Mouse (Mus musculus) limb, embryonic 12.5 days (tissue): Measurements from ENCODE around the gene Ccdc106. TPM values are rescaled to one million over a fixed set of nuclear protein-coding genes. Genes with fewer than 3 reads are reported as not detected.

Experiments used
- ATAC-seq: fragments of 200-750 bp; cut with Nextera tagmentation; 2 replicates; pipeline ENCODE4 v1.8.0; 2017; ENCODE audit warnings: low read depth, moderate TSS enrichment; ENCODE audit not compliant: insufficient number of reproducible peaks, insufficient read depth, low FRiP score, low TSS enrichment
- H3K27ac ChIP-seq: fragments of 300-500 bp; sonication (generic); 2 replicates; pipeline ENCODE4 v1.5.1; 2016; ENCODE audit warnings: mild to moderate bottlenecking, moderate library complexity
- H3K27me3 ChIP-seq: fragments of 300-500 bp; sonication (generic); 2 replicates; pipeline ENCODE4 v1.6.1; 2016; ENCODE audit warnings: mild to moderate bottlenecking, moderate library complexity
- H3K36me3 ChIP-seq: fragments of 300-500 bp; sonication (generic); 2 replicates; pipeline ENCODE4 v1.6.1; 2016; ENCODE audit warnings: mild to moderate bottlenecking, moderate library complexity
- H3K4me1 ChIP-seq: fragments of 300-500 bp; sonication (generic); replicated peaks from 2 replicates; pipeline ENCODE4 v1.6.1; 2016
- H3K4me2 ChIP-seq: fragments of 300-500 bp; sonication (generic); 2 replicates; pipeline ENCODE4 v1.6.1; 2016; ENCODE audit warnings: mild to moderate bottlenecking, moderate library complexity
- H3K4me3 ChIP-seq: fragments of 300-500 bp; sonication (generic); replicated peaks from 2 replicates; pipeline ENCODE4 v1.5.1; 2016; ENCODE audit warnings: mild to moderate bottlenecking
- H3K9ac ChIP-seq: fragments of 300-500 bp; sonication (generic); replicated peaks from 2 replicates; pipeline ENCODE4 v1.6.1; 2016; ENCODE audit warnings: mild to moderate bottlenecking, moderate library complexity
- H3K9me3 ChIP-seq: fragments of 300-500 bp; sonication (generic); 2 replicates; pipeline ENCODE4 v1.6.1; 2016; ENCODE audit warnings: mild to moderate bottlenecking, moderate library complexity
- WGBS: fragments of 180-500 bp; shearing (Covaris S2); methylation state at CpG from one replicate; pipeline ENCODE4 v1.1.7; 2016; 5-methylcytosine and 5-hydroxymethylcytosine counted together
- polyA plus RNA-seq: library from polyadenylated mRNA; unstranded; fragments of >200 nt; fragmentation: Nextera tagmentation; extraction: Ambion mirVana; gene quantifications from 2 replicates; pipeline ENCODE4 v1.2.1, GENCODE M21; 2016

The Ccdc106 gene
- polyA plus RNA-seq, 1 experiment from 2014 or later, result 27.5 TPM

GRCm38 (mm10) chr7:5035628-5036027, 15.3 kb downstream of the Ccdc106 start:
- Histone ChIP-seq H3K27me3 (no peaks in the 10 kb centered on the region), H3K4me3 (no peak overlapping the region), H3K36me3 (peaks cover 63% of the 10 kb centered on the region), H3K9ac (no peak overlapping the region), H3K27ac (no peak overlapping the region), H3K4me2 (no peak overlapping the region), H3K4me1 (peaks cover 5% of the 10 kb centered on the region; the same call in 1 of the 2 replicates), H3K9me3 (peaks cover 53% of the 10 kb centered on the region)
- ATAC-seq, result no peak
- 97% methylated on average over 17 of the region's 17 CpGs for WGBS

GRCm38 (mm10) chr7:5036136-5036535, 15.8 kb downstream of the Ccdc106 start:
- ATAC-seq, result no peak
- H3K36me3 ChIP-seq, result peaks cover 61% of the 10 kb centered on the region
- H3K27ac ChIP-seq, result no peak overlapping the region
- H3K4me1 ChIP-seq, result peaks cover 5% of the 10 kb centered on the region; the same call in 1 of the 2 replicates
- peaks cover 48% of the 10 kb centered on the region for H3K9me3 ChIP-seq
- no peaks in the 10 kb centered on the region for H3K27me3 ChIP-seq
- no peak overlapping the region for H3K4me2 ChIP-seq
- 92% methylated on average over 9 of the region's 9 CpGs for WGBS
- no peak overlapping the region for H3K9ac ChIP-seq
- H3K4me3 ChIP-seq, result no peak overlapping the region

- Histone ChIP-seq H3K4me2 (no peak overlapping the region), H3K9me3 (peaks cover 39% of the 10 kb centered on the region), H3K4me1 (peaks cover 5% of the 10 kb centered on the region; the same call in 1 of the 2 replicates), H3K4me3 (no peak overlapping the region), H3K27me3 (no peaks in the 10 kb centered on the region), H3K9ac (no peak overlapping the region), H3K27ac (no peak overlapping the region), H3K36me3 (peaks cover 58% of the 10 kb centered on the region)
- 91% methylated on average over 7 of the region's 7 CpGs for WGBS
- no peak for ATAC-seq
Measured at GRCm38 (mm10) chr7:5037026-5037425, 16.7 kb downstream of the Ccdc106 start.

GRCm38 (mm10) chr7:5037467-5037866, 17.1 kb downstream of the Ccdc106 start:
- no peaks in the 10 kb centered on the region for H3K27me3 ChIP-seq
- H3K36me3 ChIP-seq, result peaks cover 53% of the 10 kb centered on the region
- 93% methylated on average over 8 of the region's 8 CpGs for WGBS
- peak overlapping the region; percentile 62 for H3K4me3 ChIP-seq
- ATAC-seq, result no peak
- no peak overlapping the region for H3K9ac ChIP-seq
- peaks cover 5% of the 10 kb centered on the region; the same call in 1 of the 2 replicates for H3K4me1 ChIP-seq
- H3K4me2 ChIP-seq, result peak overlapping the region; percentile 55
- H3K9me3 ChIP-seq, result peaks cover 34% of the 10 kb centered on the region; the same call in 1 of the 2 replicates
- H3K27ac ChIP-seq, result peak overlapping the region; percentile 95; the same call in 1 of the 2 replicates

- WGBS, result under 1% methylated on average over 48 of the region's 48 CpGs
- peaks cover 46% of the 10 kb centered on the region for H3K36me3 ChIP-seq
Measured at GRCm38 (mm10) chr7:5038109-5038732, 17.9 kb downstream of the Ccdc106 start, which contains the start of gene Zfp784. TSS of gene Zfp784 (minus strand) at chr7:5038446.

GRCm38 (mm10) chr7:5038940-5039339, 18.6 kb downstream of the Ccdc106 start:
- peak overlapping the region; percentile 95 for H3K27ac ChIP-seq
- WGBS, result 46% methylated on average over 5 of the region's 5 CpGs
- peak overlapping the region; percentile 62 for H3K4me3 ChIP-seq
- peaks cover 23% of the 10 kb centered on the region; the same call in 1 of the 2 replicates for H3K9me3 ChIP-seq
- H3K27me3 ChIP-seq, result no peaks in the 10 kb centered on the region
- peak overlapping the region; percentile 76 for H3K9ac ChIP-seq
- H3K4me2 ChIP-seq, result peak overlapping the region; percentile 55
- peaks cover 38% of the 10 kb centered on the region for H3K36me3 ChIP-seq
- no peak for ATAC-seq
- H3K4me1 ChIP-seq, result peaks cover 5% of the 10 kb centered on the region; the same call in 1 of the 2 replicates

More at GRCm38 (mm10) chr7:5038109-5038732, 17.9 kb downstream of the Ccdc106 start, which contains the start of gene Zfp784:
- Histone ChIP-seq H3K4me2 (peak within 1 kb of the TSS; percentile 55), H3K27ac (peak within 1 kb of the TSS; percentile 95), H3K4me3 (peak within 1 kb of the TSS; percentile 62), H3K9me3 (peaks cover 30% of the 10 kb centered on the region; the same call in 1 of the 2 replicates), H3K27me3 (no peaks in the 10 kb centered on the region), H3K9ac (peak within 1 kb of the TSS; percentile 76), H3K4me1 (peaks cover 5% of the 10 kb centered on the region; the same call in 1 of the 2 replicates)
- ATAC-seq, result peak; percentile 92

GRCm38 (mm10) chr7:5044981-5045380, 24.6 kb downstream of the Ccdc106 start:
- Histone ChIP-seq H3K36me3 (peaks cover 11% of the 10 kb centered on the region; the same call in 1 of the 2 replicates), H3K4me1 (no peaks in the 10 kb centered on the region), H3K9me3 (no peaks in the 10 kb centered on the region), H3K9ac (no peak overlapping the region), H3K27ac (no peak overlapping the region), H3K27me3 (no peaks in the 10 kb centered on the region), H3K4me2 (no peak overlapping the region), H3K4me3 (no peak overlapping the region)
- no peak for ATAC-seq
- WGBS, result 76% methylated on average over 2 of the region's 2 CpGs

- H3K27ac ChIP-seq, result no peak overlapping the region
- no peak for ATAC-seq
- no peaks in the 10 kb centered on the region; the same call in 1 of the 2 replicates for H3K27me3 ChIP-seq
- H3K9ac ChIP-seq, result no peak overlapping the region
- H3K4me1 ChIP-seq, result peaks cover 9% of the 10 kb centered on the region; the same call in 1 of the 2 replicates
- H3K9me3 ChIP-seq, result no peaks in the 10 kb centered on the region
- H3K36me3 ChIP-seq, result peaks cover 6% of the 10 kb centered on the region; the same call in 1 of the 2 replicates
- H3K4me2 ChIP-seq, result no peak overlapping the region
- no peak overlapping the region for H3K4me3 ChIP-seq
- WGBS, result 67% methylated on average over 2 of the region's 2 CpGs
Measured at GRCm38 (mm10) chr7:5046112-5046511, 25.8 kb downstream of the Ccdc106 start.

GRCm38 (mm10) chr7:5047313-5047712, 27.0 kb downstream of the Ccdc106 start:
- Histone ChIP-seq H3K9me3 (no peaks in the 10 kb centered on the region), H3K4me2 (no peak overlapping the region), H3K4me1 (peaks cover 14% of the 10 kb centered on the region), H3K9ac (no peak overlapping the region), H3K27ac (no peak overlapping the region), H3K4me3 (no peak overlapping the region), H3K36me3 (no peaks in the 10 kb centered on the region), H3K27me3 (peaks cover 7% of the 10 kb centered on the region)
- 34% methylated on average over 2 of the region's 2 CpGs for WGBS
- ATAC-seq, result no peak

GRCm38 (mm10) chr7:5051193-5052192, 31.1 kb downstream of the Ccdc106 start, which contains the start of gene Zfp580:
TSS of gene Zfp580 (plus strand) at chr7:5051538.
- H3K36me3 ChIP-seq, result 0 out of 2 replicates have a peak, but pooled peaks cover 3% of the 10 kb centered on the region
- peaks cover 40% of the 10 kb centered on the region for H3K4me1 ChIP-seq
- H3K4me3 ChIP-seq, result peak within 1 kb of the TSS; percentile 80
- ATAC-seq, result peak; percentile 66
- H3K9ac ChIP-seq, result peak within 1 kb of the TSS; percentile 93
- peak within 1 kb of the TSS; percentile 89 for H3K4me2 ChIP-seq
- 1% methylated on average over 65 of the region's 65 CpGs for whole genome bisulfite sequencing
- peak within 1 kb of the TSS; percentile 75 for H3K27ac ChIP-seq
- H3K27me3 ChIP-seq, result peaks cover 48% of the 10 kb centered on the region
- H3K9me3 ChIP-seq, result 0 out of 2 replicates have a peak, but pooled peaks cover 3% of the 10 kb centered on the region
